Mouse (Mus musculus) right cerebral cortex, postnatal 4 days (tissue): ENCODE data around the gene Lrba.

Source experiments
- DNase-seq: peaks from one replicate; pipeline ENCODE4 v3.0.0-alpha.2; 2022

The Lrba gene

GRCm38 (mm10) chr3:86224564-86225421 lies at the start of gene Lrba:
Gene Lrba, plus strand, starts transcription at chr3:86224680.
- DNase-seq, result peak; percentile 55

GRCm38 (mm10) chr3:86179714-86180113 lies 44.8 kb upstream of the Lrba start:
- no peak for DNase-seq

- no peak for DNase-seq
Observed at GRCm38 (mm10) chr3:86181107-86181506, 43.4 kb upstream of the Lrba start.

- no peak for DNase-seq
Observed at GRCm38 (mm10) chr3:86184546-86184945, 39.9 kb upstream of the Lrba start.

GRCm38 (mm10) chr3:86187736-86188389 lies 36.6 kb upstream of the Lrba start:
- DNase-seq, result no peak

- DNase-seq, result peak; percentile 2
Observed at GRCm38 (mm10) chr3:86195981-86196380, 28.5 kb upstream of the Lrba start.

GRCm38 (mm10) chr3:86196471-86196870 lies 28.0 kb upstream of the Lrba start:
- no peak for DNase-seq

- no peak for DNase-seq
Observed at GRCm38 (mm10) chr3:86201645-86202175, 22.8 kb upstream of the Lrba start.

GRCm38 (mm10) chr3:86202449-86202848 lies 22.0 kb upstream of the Lrba start:
- no peak for DNase-seq

- no peak for DNase-seq
Observed at GRCm38 (mm10) chr3:86204608-86205358, 19.7 kb upstream of the Lrba start.

GRCm38 (mm10) chr3:86206556-86206955 lies 17.9 kb upstream of the Lrba start:
- no peak for DNase-seq

- no peak for DNase-seq
Observed at GRCm38 (mm10) chr3:86210267-86210939, 14.1 kb upstream of the Lrba start.

GRCm38 (mm10) chr3:86210959-86211358 lies 13.5 kb upstream of the Lrba start:
- DNase-seq, result no peak

GRCm38 (mm10) chr3:86214248-86214647 lies 10.2 kb upstream of the Lrba start:
- no peak for DNase-seq

- DNase-seq, result peak; percentile 92
Observed at GRCm38 (mm10) chr3:86223634-86224313, 706 bp upstream of the Lrba start.

- DNase-seq, result no peak
Observed at GRCm38 (mm10) chr3:86224314-86224563, 241 bp upstream of the Lrba start.

- DNase-seq, result no peak
Observed at GRCm38 (mm10) chr3:86231532-86232086, 7.1 kb downstream of the Lrba start.

GRCm38 (mm10) chr3:86247193-86247592 lies 22.7 kb downstream of the Lrba start:
- no peak for DNase-seq

- DNase-seq, result no peak
Observed at GRCm38 (mm10) chr3:86251212-86251611, 26.7 kb downstream of the Lrba start.

GRCm38 (mm10) chr3:86252588-86252987 lies 28.1 kb downstream of the Lrba start:
- DNase-seq, result no peak

GRCm38 (mm10) chr3:86253071-86253470 lies 28.6 kb downstream of the Lrba start:
- DNase-seq, result no peak

GRCm38 (mm10) chr3:86253791-86254190 lies 29.3 kb downstream of the Lrba start:
- no peak for DNase-seq
